Mouse (Mus musculus): ENCODE measurements at regions not wholly inside any gene's neighbourhood (a gene's known extent, or its start where the extent isn't known, plus 50 kb on each side); places are given as distances from the start of the nearest gene placed in this dataset.

GRCm38 (mm10) chr13:63627184-63627893 is 53.9 kb upstream of the Ptch1 start:
- no peak for ATAC-seq (replicated peaks; ENCODE audit: low read depth, poor library complexity, severe bottlenecking)

- ATAC-seq (replicated peaks; ENCODE audit: low read depth, poor library complexity, severe bottlenecking), result no peak
Observed at GRCm38 (mm10) chr13:63627894-63628287, 54.5 kb upstream of the Ptch1 start.

DNA sequence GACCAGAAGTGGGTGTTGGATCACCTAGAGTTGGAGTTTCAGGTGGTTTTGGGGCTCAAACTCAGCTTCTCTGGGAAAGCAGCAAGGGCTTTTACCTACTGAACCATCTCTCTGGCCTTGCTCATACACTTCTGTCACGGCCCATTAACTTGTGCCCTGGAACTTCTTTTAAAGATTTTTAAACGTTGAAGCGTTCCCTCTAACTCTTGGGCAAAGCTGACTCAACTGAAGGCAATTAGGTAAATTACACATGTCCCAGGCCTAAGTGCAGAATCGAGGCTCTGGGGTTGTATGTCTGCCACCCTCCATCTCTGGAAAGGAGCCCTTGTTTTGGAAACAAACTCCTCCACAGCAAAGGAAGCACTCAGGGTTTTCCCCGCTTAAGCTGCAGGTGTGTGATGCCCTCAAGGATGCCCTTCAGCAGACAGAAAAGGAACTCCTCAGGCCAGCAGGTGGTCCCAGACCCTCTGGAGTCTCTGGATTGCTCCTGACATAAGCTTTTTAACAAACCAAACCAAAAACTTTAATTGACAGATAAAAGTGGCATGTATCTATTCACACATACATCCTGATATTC is 58.5 kb upstream of the Ptch1 start:
- no peak for ATAC-seq (replicated peaks; ENCODE audit: low read depth, poor library complexity, severe bottlenecking)

DNA sequence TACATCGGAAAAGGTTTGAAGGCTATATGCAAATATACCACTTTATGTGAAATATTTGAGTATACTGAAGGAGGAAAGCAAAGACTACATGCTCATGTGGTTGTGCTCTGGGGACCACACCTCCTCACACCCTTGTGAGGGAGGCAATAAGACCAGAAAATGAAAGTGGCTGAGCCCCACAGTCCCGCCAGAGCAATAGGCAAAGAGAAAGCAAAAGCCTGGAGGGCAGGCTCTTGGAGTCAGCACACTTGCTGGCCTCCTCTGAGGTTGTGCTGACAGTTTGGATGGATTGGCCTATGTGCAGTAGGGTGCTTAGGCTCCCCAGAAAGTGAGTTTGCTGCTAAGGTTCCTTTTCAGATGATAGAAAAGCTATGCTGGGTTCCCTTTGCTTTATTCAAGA is 60.9 kb upstream of the Ptch1 start:
- ATAC-seq (replicated peaks; ENCODE audit: low read depth, poor library complexity, severe bottlenecking), result peak; percentile 58; the same call in 1 of the 2 replicates

DNA sequence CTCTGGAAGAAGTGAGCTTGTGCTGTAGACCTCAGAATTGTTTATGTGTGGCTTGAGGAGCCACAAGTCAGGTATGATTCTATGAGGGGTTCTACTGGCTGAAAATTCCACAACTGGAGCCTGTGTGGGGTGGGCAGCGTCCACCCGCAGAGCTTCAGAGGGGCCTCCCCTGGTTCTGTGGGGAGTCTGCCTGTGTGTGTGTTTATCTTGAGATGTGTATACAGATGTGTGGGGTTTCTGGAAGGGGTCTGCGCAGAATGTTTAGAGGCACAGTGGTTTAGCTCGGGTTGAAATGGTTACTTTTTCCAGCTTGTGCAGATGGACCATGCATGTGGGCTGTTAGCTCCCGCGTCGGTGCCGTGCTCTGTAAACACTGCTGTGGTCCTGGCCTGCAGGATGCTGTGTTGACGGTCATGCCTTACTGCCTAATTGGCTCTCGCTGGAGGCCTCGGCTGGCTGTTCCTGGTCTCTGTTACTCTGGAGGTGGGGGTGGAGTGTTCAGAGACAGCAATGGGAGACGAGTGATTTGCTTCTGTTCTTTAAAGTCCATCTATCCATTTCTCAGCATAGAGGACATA is 68.3 kb upstream of the Ptch1 start:
- no peak for ATAC-seq (replicated peaks; ENCODE audit: low read depth, poor library complexity, severe bottlenecking)

DNA sequence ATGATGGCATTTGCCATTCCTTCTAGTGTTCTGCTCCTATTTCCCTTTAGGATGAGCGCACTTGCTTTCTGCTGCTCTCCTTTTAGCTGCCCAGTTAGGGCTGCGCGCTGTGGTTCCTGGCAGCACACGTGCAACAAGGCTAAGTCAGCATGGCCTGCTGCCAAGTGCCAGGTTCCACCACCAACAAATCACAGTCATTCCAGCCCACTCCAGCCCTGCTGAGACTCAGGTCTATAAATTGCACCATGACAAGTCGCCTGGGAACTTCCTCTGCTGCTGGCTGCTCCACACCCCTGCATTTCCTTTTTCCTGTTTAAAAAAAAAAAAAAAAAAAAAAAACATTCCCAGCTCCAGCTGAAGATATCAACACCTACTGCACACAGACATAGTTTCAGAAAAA is 69.2 kb upstream of the Ptch1 start:
- peak; percentile 74 for ATAC-seq (replicated peaks; ENCODE audit: low read depth, poor library complexity, severe bottlenecking)

- no peak for ATAC-seq (replicated peaks; ENCODE audit: low read depth, poor library complexity, severe bottlenecking)
Observed at GRCm38 (mm10) chr13:63643394-63643793, 70.0 kb upstream of the Ptch1 start.

DNA sequence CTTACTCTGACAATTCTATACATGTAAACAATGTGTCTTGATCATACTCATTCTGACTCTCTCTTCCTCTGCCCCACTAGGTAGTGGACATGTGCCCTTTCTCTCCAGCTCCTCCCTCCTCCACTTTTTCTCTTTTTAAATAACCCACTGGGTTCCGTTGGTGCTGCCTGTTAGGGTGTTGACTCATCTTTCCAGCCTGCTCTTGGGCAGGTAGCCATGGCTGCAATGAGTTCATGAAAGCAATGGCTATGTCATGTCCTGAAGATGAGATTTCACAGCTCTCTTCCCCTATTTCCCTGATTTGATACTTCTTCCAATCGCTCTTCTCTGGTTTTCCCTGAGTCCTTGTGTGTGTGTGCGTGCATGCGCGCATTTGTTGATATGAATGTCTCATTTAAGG is 70.9 kb upstream of the Ptch1 start:
- no peak for ATAC-seq (replicated peaks; ENCODE audit: low read depth, poor library complexity, severe bottlenecking)

- no peak for ATAC-seq (replicated peaks; ENCODE audit: low read depth, poor library complexity, severe bottlenecking)
Observed at GRCm38 (mm10) chr13:63649058-63649647, 75.8 kb upstream of the Ptch1 start.

DNA sequence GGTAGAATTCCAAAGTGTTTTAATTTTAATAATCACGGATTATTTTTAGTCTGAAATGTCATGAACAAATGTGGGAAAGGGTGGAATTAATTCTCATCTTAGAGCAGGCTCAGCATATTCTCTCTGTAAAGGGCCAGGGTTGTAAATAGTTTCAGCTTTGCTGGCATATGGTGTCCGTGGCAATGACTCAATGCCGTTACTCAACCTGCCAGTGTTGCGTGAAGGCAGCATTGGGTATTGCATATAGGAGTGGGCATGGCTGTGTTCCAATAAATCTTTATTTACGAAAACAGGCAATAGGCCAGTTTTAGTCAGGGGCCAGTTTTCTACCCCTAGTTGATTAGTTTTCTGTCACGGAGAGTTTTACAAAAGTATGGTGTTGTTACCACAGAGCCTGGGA is 81.1 kb upstream of the Ptch1 start:
- no peak for ATAC-seq (replicated peaks; ENCODE audit: low read depth, poor library complexity, severe bottlenecking)

- ATAC-seq (replicated peaks; ENCODE audit: low read depth, poor library complexity, severe bottlenecking), result no peak
Observed at GRCm38 (mm10) chr13:63657115-63657514, 83.7 kb upstream of the Ptch1 start.

DNA sequence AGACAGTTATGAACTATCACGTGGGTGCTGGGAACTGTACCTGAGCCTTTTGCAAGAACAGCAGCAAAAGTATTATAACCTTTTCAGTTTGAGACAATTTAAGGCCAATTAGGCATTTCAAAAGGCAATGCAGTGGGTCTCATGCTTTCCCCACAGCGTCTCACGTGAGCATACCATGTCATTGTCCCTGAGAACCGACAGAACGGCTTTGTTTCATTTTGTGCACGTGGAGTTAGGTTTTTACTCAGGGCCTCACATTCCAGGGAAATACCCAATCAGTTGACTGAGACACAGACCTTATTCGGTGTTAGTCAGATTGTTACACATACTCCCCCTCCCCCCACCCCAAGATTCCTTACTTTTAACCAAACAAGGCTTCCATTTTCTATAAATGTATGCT is 86.0 kb upstream of the Ptch1 start:
- no peak for ATAC-seq (replicated peaks; ENCODE audit: low read depth, poor library complexity, severe bottlenecking)

DNA sequence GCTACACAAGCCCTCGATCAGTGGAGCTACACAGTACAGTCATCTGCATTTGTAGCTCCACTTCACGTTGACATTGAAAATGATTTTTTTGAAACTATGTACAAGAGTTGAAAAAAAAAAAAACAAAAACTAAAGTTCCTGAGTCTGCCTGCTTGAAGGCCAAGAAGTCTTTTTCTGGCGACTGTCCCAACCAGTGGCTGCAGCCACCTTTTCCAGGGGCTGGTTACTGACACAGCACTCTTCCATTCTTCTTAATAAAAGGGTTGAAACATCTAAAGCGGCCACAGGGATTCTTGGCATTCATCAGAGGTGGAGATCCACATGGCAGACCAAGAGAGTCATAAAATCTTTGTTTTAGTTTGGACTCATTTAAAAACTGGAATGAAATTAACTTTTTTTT is 87.0 kb upstream of the Ptch1 start:
- no peak for ATAC-seq (replicated peaks; ENCODE audit: low read depth, poor library complexity, severe bottlenecking)

DNA sequence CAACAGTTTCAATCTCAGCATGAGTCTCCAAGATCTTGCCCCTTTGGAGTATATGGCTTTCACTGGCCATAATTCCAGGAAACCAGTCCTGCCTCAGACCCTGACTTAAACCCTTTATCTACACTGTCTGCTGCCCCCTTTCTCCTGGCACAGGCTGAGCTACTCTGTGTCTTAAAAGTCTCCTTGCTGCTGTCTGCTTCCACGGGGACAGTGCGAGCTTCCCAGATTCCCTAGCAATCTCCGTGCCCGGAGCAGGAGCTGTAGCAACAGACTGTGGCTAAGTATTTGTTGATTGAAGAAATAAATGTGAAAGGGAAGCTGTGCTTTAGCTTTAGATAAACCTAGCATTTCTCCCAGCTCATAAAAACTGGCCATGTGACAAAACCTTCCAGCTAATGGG is 95.2 kb upstream of the Ptch1 start:
- no peak for ATAC-seq (replicated peaks; ENCODE audit: low read depth, poor library complexity, severe bottlenecking)

DNA sequence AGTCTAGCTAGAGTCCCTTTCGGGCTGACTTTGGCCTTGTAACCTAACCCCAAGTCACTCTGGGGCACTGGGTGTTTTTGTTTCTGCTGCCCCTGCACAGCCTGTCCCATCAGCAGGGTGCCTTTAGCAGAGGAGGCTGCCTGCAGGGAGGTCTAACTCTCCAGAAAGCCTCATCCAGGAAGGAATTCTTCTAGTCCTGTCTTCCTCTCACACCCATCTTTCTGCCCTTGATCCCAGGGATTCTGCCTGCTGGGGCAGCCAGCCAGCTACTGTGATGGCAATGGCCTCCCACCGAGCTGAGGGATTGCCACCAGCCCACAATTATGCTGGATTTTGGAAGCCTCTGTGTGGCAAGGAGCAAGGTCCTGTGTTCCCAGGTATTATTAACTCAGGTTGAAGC is 95.6 kb upstream of the Ptch1 start:
- ATAC-seq (replicated peaks; ENCODE audit: low read depth, poor library complexity, severe bottlenecking), result no peak

- ATAC-seq (replicated peaks; ENCODE audit: low read depth, poor library complexity, severe bottlenecking), result no peak
Observed at GRCm38 (mm10) chr13:63672425-63672824, 99.0 kb upstream of the Ptch1 start.

DNA sequence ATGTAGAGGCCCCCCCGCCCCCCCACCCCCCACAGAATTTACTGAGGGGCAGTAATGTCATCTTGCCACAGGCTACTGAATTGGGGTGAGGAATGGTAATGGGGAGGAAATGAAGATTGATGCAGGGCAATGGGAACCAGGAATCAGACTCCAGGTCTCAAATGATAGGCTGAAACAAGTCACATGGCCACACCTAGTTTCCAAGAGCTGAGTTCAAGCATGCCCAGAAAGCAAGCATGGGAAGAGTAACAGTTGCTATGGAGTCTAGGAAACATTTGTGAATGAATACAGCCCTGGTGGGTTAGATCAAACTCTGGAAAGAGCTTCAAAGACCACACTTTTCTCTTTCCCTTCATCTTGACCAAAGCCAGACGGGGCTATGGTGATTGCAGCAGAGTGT is 104.3 kb upstream of the Ptch1 start:
- ATAC-seq (replicated peaks; ENCODE audit: low read depth, poor library complexity, severe bottlenecking), result no peak

DNA sequence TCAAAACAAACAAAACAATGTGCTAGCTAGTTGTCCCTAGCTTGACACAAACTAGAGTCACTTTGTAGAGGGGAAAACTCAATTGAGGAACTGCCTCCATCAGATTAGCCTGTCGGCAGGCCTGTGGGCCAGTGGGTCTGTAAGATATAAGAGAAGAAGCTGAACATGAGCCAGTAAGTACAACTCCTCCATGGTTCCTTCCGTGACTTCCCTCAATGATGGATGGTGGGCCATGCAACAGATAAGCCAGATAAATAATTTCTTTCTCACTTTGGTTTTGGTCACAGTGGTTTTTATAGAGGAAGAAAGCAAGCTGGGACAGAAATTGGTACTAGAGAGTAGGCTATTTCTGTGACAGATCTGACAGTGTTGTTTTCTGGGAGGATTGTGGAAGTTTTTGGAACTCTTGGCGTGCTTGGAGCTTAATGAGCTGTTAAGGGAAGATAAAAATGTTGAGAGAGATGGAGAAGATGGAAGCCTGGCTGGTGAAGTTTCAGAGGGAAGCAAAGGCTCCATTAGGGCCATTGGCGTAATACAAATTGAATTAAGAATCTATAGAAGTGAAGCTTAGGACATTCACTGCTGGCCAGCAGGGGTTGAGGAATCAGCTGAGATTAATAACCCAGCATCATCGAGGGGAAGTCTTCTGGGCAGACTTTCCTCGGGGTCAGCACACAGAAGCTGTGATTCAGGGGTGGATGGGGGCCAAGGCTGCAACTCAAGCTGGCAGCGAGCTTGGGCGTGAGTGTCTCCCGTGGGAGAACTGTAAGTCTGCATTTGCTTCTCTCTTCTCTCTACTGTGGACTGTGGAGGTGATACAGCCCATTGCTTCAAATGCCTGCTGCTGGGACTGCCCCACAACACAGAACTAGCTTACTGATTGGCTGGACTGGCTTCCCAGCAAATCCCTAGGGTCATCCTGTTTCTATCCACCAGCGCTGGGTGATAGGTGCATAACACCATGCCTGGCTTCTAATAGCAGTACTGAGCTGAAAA is 105.2 kb upstream of the Ptch1 start:
- ATAC-seq (replicated peaks; ENCODE audit: low read depth, poor library complexity, severe bottlenecking), result peak; percentile 97

DNA sequence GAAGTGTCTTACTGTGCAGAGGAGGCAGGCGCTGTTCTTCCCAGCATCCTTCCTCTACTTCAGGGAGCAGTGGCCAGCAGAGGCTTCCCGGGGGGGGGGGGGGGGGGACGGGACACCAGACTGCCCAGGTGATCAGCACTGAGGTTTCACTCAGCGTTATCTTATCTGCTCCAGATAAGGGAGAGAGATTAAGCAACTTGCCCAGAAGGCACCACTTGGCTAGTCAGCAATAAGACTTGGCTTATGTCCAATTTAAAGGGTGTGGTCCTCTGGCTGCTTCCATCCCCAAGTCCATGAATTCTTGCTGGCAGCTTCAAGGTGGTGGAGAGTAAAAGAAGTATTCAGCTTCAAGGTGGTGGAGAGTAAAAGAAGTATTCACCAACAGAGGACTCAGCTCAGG is 108.9 kb upstream of the Ptch1 start:
- ATAC-seq (replicated peaks; ENCODE audit: low read depth, poor library complexity, severe bottlenecking), result no peak

DNA sequence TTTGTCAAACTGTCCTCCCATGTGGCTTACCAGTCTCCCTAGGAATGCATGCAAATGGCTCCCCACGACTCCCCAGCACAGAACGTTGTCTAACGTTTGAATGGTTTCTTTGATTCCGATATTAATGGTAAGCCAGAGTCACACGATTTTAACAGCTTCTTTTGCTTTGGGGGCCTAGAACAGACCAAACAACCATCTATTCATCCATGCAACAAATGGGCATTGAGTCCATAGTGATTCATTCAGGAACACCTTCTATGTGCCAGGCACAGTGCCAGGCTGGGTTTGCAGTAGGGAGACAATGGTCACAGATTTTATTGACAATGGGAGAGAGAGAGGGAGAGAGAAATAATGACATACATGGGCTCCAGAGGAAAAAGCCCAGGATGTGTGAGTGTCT is 118.6 kb upstream of the Ptch1 start:
- no peak for ATAC-seq (replicated peaks; ENCODE audit: low read depth, poor library complexity, severe bottlenecking)

All from common myeloid progenitor, adult 5-6 weeks (primary cell).